In genomic region chr4:86030208-86030607, GRCm38 (mm10) we compare ENCODE assay signal across 13 mouse cellular contexts.
DNase-seq lines count a peak whose midpoint lies in the region; ATAC-seq and TF ChIP-seq lines count a peak whose summit lies in the region.
"Had no signal": no experiment of that assay in that cellular context is flagged by ENCODE, and none has a peak within 500 bp of the region (broad histone marks: within the 10 kb centered on the region; RNA-seq: fewer than 3 reads in every experiment).

No protein-coding gene starts in this region.

- ATAC-seq in kidney, postnatal 0 days (replicated peaks; ENCODE audit: low FRiP score, low read depth), result no peak
- peak; percentile 65; the same call in 1 of the 2 replicates for ATAC-seq in lung, embryonic 16.5 days (ENCODE audit: low read depth)
- ATAC-seq in stomach, postnatal 0 days (ENCODE audit: low FRiP score, low TSS enrichment), result 0 out of 2 replicates have a peak, but pooled peaks have one; percentile 35

- TF ChIP-seq EP300 in stomach, postnatal 0 days (optimal IDR thresholded peaks at IDR 0.05), result no peak

- H3K4me3 ChIP-seq in kidney, postnatal 0 days (replicated peaks; ENCODE audit: low read depth, low read length), result no peak overlapping the region
- no peak overlapping the region for H3K4me3 ChIP-seq in lung, embryonic 16.5 days (ENCODE audit: low read length)
- H3K4me3 ChIP-seq in stomach, postnatal 0 days (ENCODE audit: low read depth, low read length), result no peak overlapping the region
- H3K4me3 ChIP-seq: limb, embryonic 10.5 days; liver, embryonic 15.5 days; myocyte had no signal

- no peaks in the 10 kb centered on the region for H3K9me3 ChIP-seq in kidney, postnatal 0 days (replicated peaks; ENCODE audit: low read length)
- no peaks in the 10 kb centered on the region for H3K9me3 ChIP-seq in lung, embryonic 16.5 days (ENCODE audit: control insufficient read depth, low read length)
- no peaks in the 10 kb centered on the region for H3K9me3 ChIP-seq in stomach, postnatal 0 days (ENCODE audit: control insufficient read depth, low read length)
- H3K9me3 ChIP-seq: limb, embryonic 10.5 days; liver, embryonic 15.5 days had no signal

- no peak for TF ChIP-seq CTCF in kidney, postnatal 0 days (IDR thresholded peaks at IDR 0.05; ENCODE audit: low read depth)
- no peak for TF ChIP-seq CTCF in stomach, postnatal 0 days (IDR thresholded peaks at IDR 0.05; ENCODE audit: low read depth)

- no peaks in the 10 kb centered on the region for H3K4me1 ChIP-seq in kidney, postnatal 0 days (replicated peaks; ENCODE audit: insufficient read depth, low read length)
- peaks cover 13% of the 10 kb centered on the region for H3K4me1 ChIP-seq in lung, embryonic 16.5 days (replicated peaks; ENCODE audit: control insufficient read depth, insufficient read depth, low read length)
- 0 out of 2 replicates have a peak, but pooled peaks cover 5% of the 10 kb centered on the region for H3K4me1 ChIP-seq in stomach, postnatal 0 days (replicated peaks; ENCODE audit: control insufficient read depth, insufficient read depth)
- H3K4me1 ChIP-seq: liver, embryonic 15.5 days had no signal

- no peak overlapping the region for H3K9ac ChIP-seq in kidney, postnatal 0 days (ENCODE audit: low read depth, low read length)
- no peak overlapping the region for H3K9ac ChIP-seq in lung, embryonic 16.5 days (ENCODE audit: low read length)
- no peak overlapping the region for H3K9ac ChIP-seq in stomach, postnatal 0 days (ENCODE audit: low read length)
- H3K9ac ChIP-seq: liver, embryonic 15.5 days had no signal

- no peak overlapping the region for H3K27ac ChIP-seq in kidney, postnatal 0 days
- H3K27ac ChIP-seq in lung, embryonic 16.5 days (ENCODE audit: low read length), result no peak overlapping the region
- H3K27ac ChIP-seq in stomach, postnatal 0 days (replicated peaks), result 0 out of 2 replicates have a peak overlapping the region, but pooled peaks have one; percentile 4
- H3K27ac ChIP-seq: limb, embryonic 10.5 days; liver, embryonic 15.5 days had no signal

- H3K4me2 ChIP-seq in kidney, postnatal 0 days (ENCODE audit: low read length), result no peak overlapping the region
- H3K4me2 ChIP-seq in lung, embryonic 16.5 days (ENCODE audit: low read depth, low read length), result peak overlapping the region; percentile 32
- peak overlapping the region; percentile 21; the same call in 1 of the 2 replicates for H3K4me2 ChIP-seq in stomach, postnatal 0 days (replicated peaks; ENCODE audit: low read depth)
- H3K4me2 ChIP-seq: liver, embryonic 15.5 days had no signal

- DNase-seq in adrenal gland, postnatal 14 days, result peak; percentile 17
- DNase-seq in adrenal gland, postnatal 4 days (ENCODE audit: low spot score in 2 of 2), result no peak
- peak; percentile 37 for DNase-seq in kidney, postnatal 0 days (ENCODE audit: low spot score)
- DNase-seq in kidney, postnatal 4 days, result no peak
- no peak for DNase-seq in stomach, postnatal 0 days (ENCODE audit: low spot score)
- no peak for DNase-seq in urinary bladder, postnatal 25 days (ENCODE audit: low spot score)
- DNase-seq in testis, postnatal 10 days (ENCODE audit: low spot score), result no peak
- DNase-seq: cerebellum, adult 11 months; layer of hippocampus, adult 9-11 months had no signal

- no peaks in the 10 kb centered on the region for H3K36me3 ChIP-seq in kidney, postnatal 0 days (ENCODE audit: insufficient read depth, low read length)
- no peaks in the 10 kb centered on the region for H3K36me3 ChIP-seq in lung, embryonic 16.5 days (ENCODE audit: control insufficient read depth, insufficient read depth, low read length)
- H3K36me3 ChIP-seq in stomach, postnatal 0 days (ENCODE audit: control insufficient read depth, insufficient read depth, low read length), result no peaks in the 10 kb centered on the region
- H3K36me3 ChIP-seq: limb, embryonic 10.5 days; liver, embryonic 15.5 days had no signal

- 52% methylated on average over 3 of the region's 3 CpGs for WGBS in kidney, postnatal 0 days
- 11% methylated on average over 3 of the region's 3 CpGs for WGBS in lung, embryonic 16.5 days
- 8% methylated on average over 3 of the region's 3 CpGs for WGBS in stomach, postnatal 0 days

- no peaks in the 10 kb centered on the region for H3K27me3 ChIP-seq in kidney, postnatal 0 days (ENCODE audit: insufficient read depth, low read length)
- no peaks in the 10 kb centered on the region for H3K27me3 ChIP-seq in lung, embryonic 16.5 days (ENCODE audit: control insufficient read depth, insufficient read depth, low read depth, low read length)
- H3K27me3 ChIP-seq in stomach, postnatal 0 days (ENCODE audit: control insufficient read depth, insufficient read depth, low read length), result no peaks in the 10 kb centered on the region
- H3K27me3 ChIP-seq: liver, embryonic 15.5 days had no signal

Comparison
In these comparisons a context has a peak if more than half of its experiments do, and no peak if none do; other contexts are left out.
1. DNase-seq: peak in adrenal gland, postnatal 14 days (single experiment) and kidney, postnatal 0 days (single experiment); none in adrenal gland, postnatal 4 days (0 of 2), kidney, postnatal 4 days (0 of 2), stomach, postnatal 0 days (single experiment), urinary bladder, postnatal 25 days (single experiment) and testis, postnatal 10 days (single experiment).